Mouse (Mus musculus) hindbrain, embryonic 10.5 days (tissue): ENCODE results near the gene Akr1a1. TPM values are rescaled to one million over a fixed set of nuclear protein-coding genes. Genes with fewer than 3 reads are reported as not detected.
A peak's percentile ranks its signal among the peaks of the same experiment; 100 is the strongest.

ENCODE experiments used
- DNase-seq: peaks from one replicate; pipeline ENCODE4 v3.0.0-alpha.2; 2017; ENCODE audit warnings: low spot score
- H3K27ac ChIP-seq: fragments of 300-500 bp; sonication (generic); 2 replicates; pipeline ENCODE4 v1.5.1; 2016; ENCODE audit warnings: mild to moderate bottlenecking, moderate library complexity
- H3K27me3 ChIP-seq: fragments of 300-500 bp; sonication (generic); 2 replicates; pipeline ENCODE4 v1.6.1; 2016; ENCODE audit warnings: mild to moderate bottlenecking; ENCODE audit not compliant: poor library complexity, insufficient read depth, severe bottlenecking
- H3K36me3 ChIP-seq: fragments of 300-500 bp; sonication (generic); 2 replicates; pipeline ENCODE4 v1.6.1; 2016; ENCODE audit warnings: mild to moderate bottlenecking, moderate library complexity
- H3K4me1 ChIP-seq: fragments of 300-500 bp; sonication (generic); replicated peaks from 2 replicates; pipeline ENCODE4 v1.6.1; 2016; ENCODE audit warnings: mild to moderate bottlenecking
- H3K4me3 ChIP-seq: fragments of 300-500 bp; sonication (generic); 2 replicates; pipeline ENCODE4 v1.5.1; 2016; ENCODE audit warnings: mild to moderate bottlenecking, moderate library complexity
- H3K9me3 ChIP-seq: fragments of 300-500 bp; sonication (generic); 2 replicates; pipeline ENCODE4 v1.6.1; 2016; ENCODE audit warnings: mild to moderate bottlenecking, moderate library complexity
- whole genome bisulfite sequencing: fragments of 180-500 bp; shearing (Covaris S2); methylation state at CpG from one replicate; pipeline ENCODE4 v1.1.7; 2016; 5-methylcytosine and 5-hydroxymethylcytosine counted together
- polyA plus RNA-seq: library from polyadenylated mRNA; unstranded; fragments of >200 nt; fragmentation: Nextera tagmentation; extraction: Ambion mirVana; gene quantifications from 2 replicates; pipeline ENCODE4 v1.2.1, GENCODE M21; 2016

Gene Akr1a1
- polyA plus RNA-seq, 1 experiment from 2014 or later: 600 TPM

DNA sequence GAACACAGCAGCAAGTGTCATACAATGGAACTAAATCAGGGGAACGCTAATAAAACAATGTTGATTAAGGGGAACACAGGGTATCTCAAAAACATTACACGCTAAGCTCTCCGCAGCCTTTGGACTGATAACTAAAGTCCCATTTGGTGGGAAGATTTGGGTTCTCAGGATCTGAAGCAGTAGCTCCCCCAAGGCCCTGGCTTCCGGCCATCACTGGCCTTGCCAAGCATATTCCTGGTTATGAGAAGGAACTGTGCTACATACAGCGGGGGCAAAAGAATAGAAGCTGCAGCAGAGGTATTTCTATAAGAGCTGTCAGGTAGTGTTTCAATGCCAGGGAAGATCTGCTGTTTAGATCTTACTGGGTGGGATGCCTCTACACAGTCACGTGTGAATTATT is 1.7 kb upstream of the Akr1a1 start:
- WGBS: 89% methylated on average over 6 of the region's 6 CpGs
- H3K4me3 ChIP-seq: no peak overlapping the region
- peaks cover 20% of the 10 kb centered on the region for H3K36me3 ChIP-seq
- no peaks in the 10 kb centered on the region for H3K9me3 ChIP-seq
- no peak for DNase-seq
- no peak overlapping the region for H3K27ac ChIP-seq
- H3K4me1 ChIP-seq: peaks cover 27% of the 10 kb centered on the region
- H3K27me3 ChIP-seq: no peaks in the 10 kb centered on the region

DNA sequence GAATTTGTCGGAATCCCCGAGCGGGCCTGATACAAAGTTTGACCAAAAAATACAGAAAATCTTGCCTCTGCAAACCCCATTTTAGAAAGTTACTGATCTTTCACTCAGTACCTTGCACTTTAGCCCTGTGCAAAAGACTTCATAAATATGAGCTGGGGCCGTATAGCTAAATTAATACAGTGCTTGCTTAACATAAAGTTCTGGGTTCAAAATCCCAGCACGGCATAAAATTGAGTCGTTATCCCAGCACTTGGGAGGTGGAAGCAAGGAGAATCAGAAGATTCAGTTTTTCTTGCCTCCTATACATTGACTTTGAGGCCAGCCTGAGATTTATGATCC is 286 bp upstream of the Akr1a1 start:
- H3K36me3 ChIP-seq: peaks cover 34% of the 10 kb centered on the region
- WGBS: 14% methylated on average over 6 of the region's 6 CpGs
- no peak for DNase-seq
- peak overlapping the region; percentile 83 for H3K4me3 ChIP-seq
- H3K27me3 ChIP-seq: no peaks in the 10 kb centered on the region
- peak overlapping the region; percentile 94 for H3K27ac ChIP-seq
- peaks cover 42% of the 10 kb centered on the region for H3K4me1 ChIP-seq
- H3K9me3 ChIP-seq: no peaks in the 10 kb centered on the region

DNA sequence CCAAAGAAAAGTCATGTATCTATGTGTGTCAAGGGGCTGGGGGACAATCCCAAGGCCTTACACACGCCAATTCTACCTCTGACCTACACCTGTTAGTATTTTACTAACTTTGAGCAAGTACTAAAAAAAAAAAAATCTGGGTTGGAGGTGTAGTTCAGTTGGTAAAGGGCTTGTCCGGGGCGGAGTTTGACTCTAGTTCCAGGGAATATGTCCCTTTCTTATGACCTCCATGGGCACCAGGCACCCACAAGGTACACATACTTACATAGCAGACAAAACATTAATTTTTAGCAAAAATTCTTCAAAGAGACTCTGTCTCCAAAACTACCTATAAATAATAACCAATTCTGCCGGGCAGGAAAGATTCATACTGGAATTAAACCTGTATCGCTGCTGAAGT is 1.1 kb downstream of the Akr1a1 start:
- H3K36me3 ChIP-seq: peaks cover 48% of the 10 kb centered on the region
- H3K4me3 ChIP-seq: peak overlapping the region; percentile 83
- H3K4me1 ChIP-seq: peaks cover 46% of the 10 kb centered on the region
- 48% methylated on average over 5 of the region's 5 CpGs for WGBS
- no peaks in the 10 kb centered on the region for H3K9me3 ChIP-seq
- no peaks in the 10 kb centered on the region for H3K27me3 ChIP-seq
- peak overlapping the region; percentile 94 for H3K27ac ChIP-seq
- DNase-seq: no peak

DNA sequence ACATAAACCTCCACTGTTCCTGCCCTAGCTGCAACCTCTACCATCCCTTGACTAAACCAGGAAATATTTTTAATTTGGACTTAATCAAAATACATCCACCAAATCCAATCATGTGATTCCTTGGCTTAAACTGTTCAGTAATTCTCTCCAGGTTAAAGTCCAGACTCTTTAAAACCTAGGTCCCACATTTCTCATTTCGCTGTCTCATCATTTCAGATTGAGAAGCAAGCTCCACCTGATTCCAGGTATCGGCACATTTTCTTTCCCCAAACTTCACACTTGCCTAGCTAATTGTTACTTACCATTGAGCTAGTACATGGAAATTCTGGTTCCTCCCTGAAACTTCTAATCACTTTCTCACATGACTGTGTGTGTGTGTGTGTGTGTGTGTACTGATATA is 2.1 kb downstream of the Akr1a1 start:
- DNase-seq: no peak
- 97% methylated on average over 2 of the region's 2 CpGs for WGBS
- H3K27ac ChIP-seq: no peak overlapping the region
- H3K27me3 ChIP-seq: no peaks in the 10 kb centered on the region
- H3K9me3 ChIP-seq: no peaks in the 10 kb centered on the region
- peak overlapping the region; percentile 83 for H3K4me3 ChIP-seq
- H3K36me3 ChIP-seq: peaks cover 58% of the 10 kb centered on the region
- peaks cover 46% of the 10 kb centered on the region for H3K4me1 ChIP-seq

DNA sequence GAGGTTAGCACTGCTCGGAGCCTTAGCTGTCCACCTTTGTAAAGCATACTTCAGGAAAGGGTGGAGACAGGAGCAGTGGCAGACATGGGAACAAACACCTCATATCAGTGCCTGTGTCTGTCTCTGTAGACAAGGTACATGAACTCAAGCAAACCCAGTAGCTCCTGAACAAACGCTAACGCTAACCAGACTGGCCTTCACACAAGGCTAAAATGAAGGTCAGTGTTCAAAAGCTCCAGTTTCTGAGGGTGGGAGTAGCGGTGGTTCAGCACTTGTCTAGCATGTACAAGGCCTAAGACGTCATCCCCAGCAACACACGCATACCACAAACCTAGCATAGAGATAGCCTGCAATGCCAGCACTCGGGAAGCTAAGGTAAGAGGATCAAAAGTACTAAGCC is 5.9 kb downstream of the Akr1a1 start:
- no peak overlapping the region for H3K4me3 ChIP-seq
- 93% methylated on average over 7 of the region's 7 CpGs for WGBS
- H3K36me3 ChIP-seq: peaks cover 94% of the 10 kb centered on the region
- DNase-seq: no peak
- no peaks in the 10 kb centered on the region for H3K9me3 ChIP-seq
- H3K27me3 ChIP-seq: no peaks in the 10 kb centered on the region
- no peak overlapping the region for H3K27ac ChIP-seq
- H3K4me1 ChIP-seq: peaks cover 41% of the 10 kb centered on the region

DNA sequence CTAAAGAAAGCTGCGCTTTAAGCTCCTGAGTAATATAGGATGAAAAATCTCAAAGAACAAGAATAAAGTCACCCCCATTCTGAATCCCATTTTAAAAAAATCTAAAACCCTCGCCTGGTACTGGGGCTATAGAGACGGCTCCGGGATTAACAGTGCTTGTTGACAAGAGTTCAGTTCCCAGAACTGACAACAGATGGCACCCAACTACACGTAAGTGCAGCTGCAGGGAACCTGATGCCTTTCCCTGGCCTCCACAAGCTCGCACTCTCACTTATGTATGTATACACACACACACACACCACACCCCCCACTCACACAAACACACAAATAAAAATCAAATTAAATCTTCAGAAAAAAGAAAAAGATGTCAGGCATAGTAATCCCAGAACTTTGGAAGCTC is 7.2 kb downstream of the Akr1a1 start:
- peaks cover 98% of the 10 kb centered on the region for H3K36me3 ChIP-seq
- 71% methylated on average over 6 of the region's 6 CpGs for WGBS
- no peak for DNase-seq

DNA sequence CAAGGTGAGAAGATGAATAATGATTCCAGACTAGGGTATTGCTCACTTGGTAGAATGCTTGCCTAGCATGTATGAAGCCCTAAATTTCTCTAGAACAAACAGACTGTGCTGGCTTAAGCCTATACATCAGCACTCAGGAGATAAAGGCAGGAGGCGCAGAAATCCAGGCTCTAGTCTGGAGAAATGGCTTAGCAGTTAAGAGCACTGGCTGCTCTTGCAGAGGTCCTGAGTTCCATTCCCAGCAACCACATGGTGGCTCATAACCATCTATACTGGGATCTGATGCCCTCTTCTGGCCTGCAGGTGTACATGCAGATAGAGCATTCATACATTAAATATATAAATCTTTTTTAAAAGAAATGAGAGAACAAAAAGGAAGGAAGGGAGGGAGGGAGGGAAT is 9.4 kb downstream of the Akr1a1 start:
- no peaks in the 10 kb centered on the region for H3K27me3 ChIP-seq
- no peak overlapping the region for H3K27ac ChIP-seq
- no peak overlapping the region for H3K4me3 ChIP-seq
- peaks cover 98% of the 10 kb centered on the region for H3K36me3 ChIP-seq
- peaks cover 7% of the 10 kb centered on the region for H3K4me1 ChIP-seq
- no peaks in the 10 kb centered on the region for H3K9me3 ChIP-seq
- no peak for DNase-seq
- WGBS: 98% methylated on average over 1 of the region's 1 CpGs

More for the DNA sequence above, 7.2 kb downstream of the Akr1a1 start:
- no peak overlapping the region for H3K4me3 ChIP-seq
- no peaks in the 10 kb centered on the region for H3K27me3 ChIP-seq
- no peaks in the 10 kb centered on the region for H3K9me3 ChIP-seq
- no peak overlapping the region for H3K27ac ChIP-seq
- H3K4me1 ChIP-seq: peaks cover 29% of the 10 kb centered on the region

DNA sequence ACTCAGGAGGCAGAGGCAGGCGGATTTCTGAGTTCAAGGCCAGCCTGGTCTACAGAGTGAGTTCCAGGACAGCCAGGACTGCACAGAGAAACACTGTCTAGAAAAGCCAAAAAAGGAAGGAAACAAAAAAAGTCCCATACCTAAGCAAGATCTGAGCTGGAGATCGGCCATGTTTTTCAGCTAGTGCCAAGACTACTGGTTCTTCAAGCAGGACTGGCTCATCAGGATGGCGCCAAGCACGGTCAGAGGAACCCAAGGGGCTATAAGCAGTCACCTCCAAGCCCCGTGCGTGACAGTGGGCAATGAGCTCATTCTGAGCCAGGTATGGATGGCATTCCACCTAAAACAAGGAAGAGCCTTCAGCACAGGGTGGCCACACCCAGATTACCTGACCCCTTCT is 12.7 kb downstream of the Akr1a1 start:
- no peaks in the 10 kb centered on the region for H3K27me3 ChIP-seq
- no peaks in the 10 kb centered on the region for H3K4me1 ChIP-seq
- peaks cover 99% of the 10 kb centered on the region for H3K36me3 ChIP-seq
- H3K27ac ChIP-seq: no peak overlapping the region
- H3K9me3 ChIP-seq: no peaks in the 10 kb centered on the region
- no peak overlapping the region for H3K4me3 ChIP-seq
- 97% methylated on average over 6 of the region's 6 CpGs for WGBS
- no peak for DNase-seq

DNA sequence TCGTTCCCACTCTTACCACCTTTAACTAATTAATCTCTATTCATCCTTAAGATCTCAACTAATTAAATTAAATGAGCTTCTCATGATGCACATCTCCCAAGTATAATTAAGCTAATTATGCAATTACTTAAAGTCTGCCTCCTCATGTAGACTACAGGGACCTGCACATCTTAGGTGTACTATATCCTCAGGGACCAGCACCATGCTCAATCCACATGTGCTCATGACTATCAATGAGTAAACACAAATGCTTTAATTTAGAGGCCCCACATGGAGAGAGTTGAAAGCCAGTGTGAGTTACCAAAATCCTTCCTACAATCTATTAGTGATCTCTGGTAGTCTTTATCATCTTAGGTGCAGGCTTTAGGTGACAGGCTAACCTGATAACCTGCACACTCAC is 16.3 kb downstream of the Akr1a1 start:
- WGBS: 95% methylated on average over 1 of the region's 1 CpGs
- DNase-seq: no peak
- Histone ChIP-seq H3K4me1 (no peaks in the 10 kb centered on the region), H3K27me3 (no peaks in the 10 kb centered on the region), H3K27ac (no peak overlapping the region), H3K9me3 (no peaks in the 10 kb centered on the region), H3K4me3 (no peak overlapping the region), H3K36me3 (peaks cover 86% of the 10 kb centered on the region)

DNA sequence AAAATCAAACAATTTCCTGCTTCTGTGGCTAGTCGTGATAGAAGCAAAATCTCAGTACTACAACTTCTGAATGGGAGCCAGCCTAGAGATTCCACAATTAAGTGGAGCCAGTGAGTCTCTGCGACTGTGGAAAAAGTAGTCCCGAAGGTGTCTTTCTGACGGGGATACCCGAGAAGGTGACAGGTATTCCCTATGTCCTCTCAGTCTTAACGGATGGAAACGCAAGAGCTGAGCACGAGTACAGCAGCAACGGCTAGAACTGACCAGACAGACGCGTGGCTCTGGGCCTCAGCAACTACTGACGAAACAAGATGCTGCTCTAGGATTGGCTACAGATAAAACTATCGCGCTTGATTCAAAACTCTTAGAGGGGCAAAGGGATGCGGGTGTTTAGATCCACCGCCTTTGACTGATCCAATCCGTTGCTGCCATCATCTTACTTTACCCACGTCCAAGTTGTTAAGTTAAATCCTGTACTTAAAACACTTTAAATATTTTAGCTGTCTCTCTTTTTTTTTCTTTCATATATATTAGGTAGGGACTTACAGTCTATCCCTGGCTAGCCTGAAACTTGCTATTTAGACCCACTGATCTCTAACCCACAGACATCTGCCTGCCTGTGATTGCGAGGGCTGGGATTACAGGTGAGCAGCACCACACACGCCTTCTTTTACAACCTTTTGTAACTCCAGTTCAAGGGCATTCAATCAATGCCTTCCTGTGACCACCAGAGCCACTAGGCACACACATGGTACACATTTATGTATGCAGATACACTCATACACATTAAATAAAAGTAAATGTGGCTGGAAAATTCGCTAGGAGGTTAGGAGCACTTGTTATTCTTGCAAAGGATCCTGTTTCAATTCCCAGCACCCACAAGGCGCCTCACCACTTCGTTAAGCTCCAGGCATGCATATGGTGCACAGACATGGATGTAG is 23.5 kb downstream of the Akr1a1 start, which contains the start of gene Nasp:
Nasp (minus strand) TSS at position 220 of the 941 bp plus-strand sequence.
- Histone ChIP-seq H3K4me1 (peaks cover 21% of the 10 kb centered on the region), H3K36me3 (peaks cover 39% of the 10 kb centered on the region), H3K27ac (peak within 1 kb of the TSS; percentile 97), H3K27me3 (no peaks in the 10 kb centered on the region), H3K9me3 (no peaks in the 10 kb centered on the region), H3K4me3 (peak within 1 kb of the TSS; percentile 94)
- DNase-seq: peak; percentile 85
- 9% methylated on average over 23 of the region's 23 CpGs for WGBS

DNA sequence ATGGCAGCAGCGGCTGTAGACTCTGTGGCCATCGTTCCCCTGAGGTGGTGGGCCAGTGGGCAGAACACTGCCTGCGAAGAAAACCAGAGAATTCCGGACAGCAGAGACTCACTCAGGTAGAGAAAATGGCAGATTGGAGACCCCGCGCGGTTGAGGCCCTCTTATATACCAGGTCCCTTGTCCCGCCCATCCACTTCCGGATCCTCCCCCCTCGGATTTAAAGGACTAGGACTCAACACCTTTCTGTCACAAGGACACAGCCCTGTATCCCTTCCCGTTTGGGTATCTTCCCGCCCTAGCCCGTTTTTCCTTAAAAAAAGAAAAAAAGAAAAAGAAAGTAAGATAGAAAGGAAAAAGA is 24.1 kb downstream of the Akr1a1 start:
- Histone ChIP-seq H3K27ac (peak overlapping the region; percentile 97), H3K9me3 (no peaks in the 10 kb centered on the region), H3K36me3 (peaks cover 39% of the 10 kb centered on the region), H3K4me1 (peaks cover 21% of the 10 kb centered on the region), H3K27me3 (no peaks in the 10 kb centered on the region), H3K4me3 (peak overlapping the region; percentile 94)
- peak; percentile 94 for DNase-seq
- under 1% methylated on average over 13 of the region's 13 CpGs for WGBS

DNA sequence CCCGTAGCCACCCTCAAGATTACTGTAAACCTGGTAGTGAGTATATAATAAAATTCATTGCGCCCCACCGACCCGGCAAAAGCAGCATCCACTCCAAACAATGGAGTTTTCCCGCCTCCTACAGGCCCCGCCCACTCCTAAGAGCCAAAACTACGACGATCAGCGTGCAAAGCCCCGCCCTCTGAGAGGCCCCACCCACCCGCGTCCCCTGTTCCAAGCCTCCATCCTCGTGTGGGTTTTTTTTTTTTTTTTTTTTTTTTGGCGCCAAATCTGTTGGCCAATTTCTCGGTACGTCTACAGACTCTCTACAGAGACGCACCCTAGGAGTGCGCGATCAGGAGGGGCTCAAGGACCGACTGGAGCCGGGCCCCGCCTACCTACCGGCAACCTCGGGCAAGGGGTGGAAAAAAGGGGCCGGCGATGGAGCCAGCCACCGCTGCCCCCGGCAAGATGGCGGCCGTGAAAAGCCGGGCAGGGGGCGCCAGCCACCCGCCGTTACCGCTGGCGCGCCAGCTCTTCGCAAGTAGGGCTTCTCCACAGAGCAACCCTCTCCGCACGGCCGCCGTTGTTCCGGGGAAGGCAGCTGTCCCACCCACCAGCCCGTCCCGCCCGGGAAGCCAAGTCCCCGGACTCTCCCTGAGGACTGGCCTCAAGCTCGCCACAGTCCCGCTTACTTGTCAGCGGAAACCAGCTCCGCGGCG is 24.7 kb downstream of the Akr1a1 start:
- DNase-seq: peak; percentile 93

DNA sequence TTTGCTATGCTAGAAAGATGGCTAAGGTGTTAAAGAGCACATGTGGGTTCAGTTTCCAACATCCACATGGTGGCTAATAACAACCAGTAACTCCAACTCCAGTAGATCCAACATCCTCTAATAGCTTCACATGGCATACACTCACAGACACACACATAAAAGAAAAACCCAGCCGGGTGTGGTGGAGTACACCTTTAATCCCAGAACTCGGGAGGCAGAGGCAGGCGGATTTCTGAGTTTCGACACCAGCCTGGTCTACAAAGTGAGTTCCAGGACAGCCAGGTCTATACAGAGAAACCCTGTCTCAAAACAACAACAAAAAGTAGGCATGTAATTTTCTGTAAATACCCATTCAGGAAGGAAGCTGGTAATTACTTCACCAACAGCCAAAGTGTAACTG is 26.6 kb downstream of the Akr1a1 start:
- WGBS: 91% methylated on average over 4 of the region's 4 CpGs
- Histone ChIP-seq H3K4me1 (peaks cover 21% of the 10 kb centered on the region), H3K9me3 (no peaks in the 10 kb centered on the region), H3K36me3 (peaks cover 57% of the 10 kb centered on the region), H3K27me3 (no peaks in the 10 kb centered on the region), H3K4me3 (peak overlapping the region; percentile 94), H3K27ac (no peak overlapping the region)
- no peak for DNase-seq

More for the DNA sequence above, 24.7 kb downstream of the Akr1a1 start:
- no peaks in the 10 kb centered on the region for H3K9me3 ChIP-seq
- WGBS: under 1% methylated on average over 53 of the region's 53 CpGs
- no peaks in the 10 kb centered on the region for H3K27me3 ChIP-seq
- peaks cover 21% of the 10 kb centered on the region for H3K4me1 ChIP-seq
- H3K27ac ChIP-seq: peak overlapping the region; percentile 97
- H3K4me3 ChIP-seq: peak overlapping the region; percentile 94
- peaks cover 39% of the 10 kb centered on the region for H3K36me3 ChIP-seq
